Mouse (Mus musculus) natural killer cell, adult 2 months (primary cell): Measurements from ENCODE around the gene Nupr1l.
"Not testable (repeated sequence)": the region's sequence is repeated elsewhere in the genome, so short reads cannot be mapped to it uniquely, and the experiment has no call there.

Experiments used
- DNase-seq, 2 experiments: peaks; one replicate each; pipeline ENCODE4 v3.0.0; 2022; ENCODE audit warnings: low spot score in 2 of 2

Gene Nupr1l

GRCm38 (mm10) chr5:129908242-129908965, at the start of gene Nupr1l:
Gene Nupr1l, plus strand, starts transcription at chr5:129908540.
- peak; percentile 68 to 73 for DNase-seq

- DNase-seq, result no peak
These were observed 46.0 kb upstream of the Nupr1l start for GRCm38 (mm10) chr5:129862325-129862724.

GRCm38 (mm10) chr5:129864467-129864866, 43.9 kb upstream of the Nupr1l start:
- peak; percentile 30 to 44 for DNase-seq

GRCm38 (mm10) chr5:129865841-129866240, 42.5 kb upstream of the Nupr1l start:
- no peak for DNase-seq

- no peak for DNase-seq
These were observed 38.9 kb upstream of the Nupr1l start for GRCm38 (mm10) chr5:129869238-129869995.

- no peak for DNase-seq
These were observed 37.1 kb upstream of the Nupr1l start for GRCm38 (mm10) chr5:129871238-129871637.

GRCm38 (mm10) chr5:129873942-129874341, 34.4 kb upstream of the Nupr1l start:
- DNase-seq, result no peak

GRCm38 (mm10) chr5:129875098-129875497, 33.2 kb upstream of the Nupr1l start:
- no peak for DNase-seq

GRCm38 (mm10) chr5:129877731-129878455, 30.4 kb upstream of the Nupr1l start:
- DNase-seq, result no peak

GRCm38 (mm10) chr5:129878946-129879345, 29.4 kb upstream of the Nupr1l start:
- DNase-seq, result no peak

GRCm38 (mm10) chr5:129879888-129880287, 28.5 kb upstream of the Nupr1l start:
- no peak for DNase-seq

GRCm38 (mm10) chr5:129886271-129886670, 22.1 kb upstream of the Nupr1l start:
- DNase-seq, result no peak

- peak; percentile 83 to 86 for DNase-seq
These were observed 21.3 kb upstream of the Nupr1l start, which contains the start of gene Chchd2 for GRCm38 (mm10) chr5:129886911-129887636. Gene Chchd2, minus strand, starts transcription at chr5:129887470.

GRCm38 (mm10) chr5:129890390-129890789, 17.9 kb upstream of the Nupr1l start:
- DNase-seq, result not testable (repeated sequence)

- DNase-seq, result peak; percentile 72 to 77
These were observed 12.9 kb upstream of the Nupr1l start, which contains the start of gene Zbed5 for GRCm38 (mm10) chr5:129895198-129896088. Gene Zbed5, plus strand, starts transcription at chr5:129895723.

- DNase-seq, result no peak
These were observed 9.9 kb upstream of the Nupr1l start, which contains the start of gene Phkg1 for GRCm38 (mm10) chr5:129898449-129898848. Gene Phkg1, minus strand, starts transcription at chr5:129898549.

GRCm38 (mm10) chr5:129907775-129908174, 565 bp upstream of the Nupr1l start:
- no peak for DNase-seq

- no peak for DNase-seq
These were observed 807 bp downstream of the Nupr1l start for GRCm38 (mm10) chr5:129909147-129909546.

GRCm38 (mm10) chr5:129909591-129909990, 1.3 kb downstream of the Nupr1l start:
- no peak for DNase-seq

GRCm38 (mm10) chr5:129914024-129914423, 5.7 kb downstream of the Nupr1l start:
- peak; percentile 6 to 32 for DNase-seq
